Mouse (Mus musculus) small intestine, adult 2 months (tissue): Measurements from ENCODE around the gene Mrpl58.

ENCODE experiments used
- CTCF ChIP-seq: fragments of 200-500 bp; IDR thresholded peaks from 2 replicates; pipeline ENCODE4 v1.5.1; 2012; ENCODE audit warnings: low read depth, mild to moderate bottlenecking, control low read depth, inconsistent platforms, low read length, moderate library complexity, mixed read lengths; ENCODE audit not compliant: insufficient replicate concordance, insufficient read length; ENCODE audit errors: extremely low read depth
- POLR2A ChIP-seq: fragments of 200-500 bp; IDR thresholded peaks from 2 replicates; pipeline ENCODE4 v1.6.1; 2012; ENCODE audit warnings: low read depth, mild to moderate bottlenecking, control low read depth, inconsistent platforms, low read length, moderate library complexity

DNA sequence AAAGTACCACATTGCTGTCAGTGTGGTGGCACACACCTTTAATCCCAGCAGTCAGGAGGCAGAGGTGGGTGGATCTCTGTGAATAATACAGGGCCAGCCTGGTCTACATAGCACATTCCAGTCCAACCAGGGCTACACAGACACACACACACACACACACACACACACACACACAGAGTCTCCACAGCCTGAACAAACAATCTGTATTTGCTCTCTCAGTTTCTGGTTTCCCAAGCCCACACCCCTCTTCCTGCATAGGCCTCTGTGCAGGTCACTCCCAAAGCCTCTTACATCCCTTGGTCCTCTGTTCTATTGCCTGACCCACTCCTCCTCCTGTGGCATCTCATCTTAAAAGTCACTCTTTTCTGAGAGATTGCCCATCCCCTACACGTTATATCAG lies 31.5 kb upstream of the Mrpl58 start:
- TF ChIP-seq CTCF: no peak
- no peak for TF ChIP-seq POLR2A
